Mouse (Mus musculus) megakaryocyte, embryonic 14.5 days (primary cell): ENCODE data around the gene Acer2.

Experiments
- FLI1 ChIP-seq: IDR thresholded peaks from 2 replicates; pipeline ENCODE4 v1.6.1; 2012; ENCODE audit warnings: low read length, inconsistent platforms, mixed read lengths
- GATA1 ChIP-seq: IDR thresholded peaks from 3 replicates; pipeline ENCODE4 v1.6.1; 2012; ENCODE audit warnings: mixed read lengths, low read length, inconsistent platforms, borderline replicate concordance

- TF ChIP-seq GATA1, result no peak
- no peak for TF ChIP-seq FLI1
Observed at GRCm38 (mm10) chr4:86897411-86897810, 23.2 kb downstream of the Acer2 start.
